Mouse (Mus musculus) kidney, embryonic 16.5 days (tissue): Measurements from ENCODE around the gene Themis3. TPM values are rescaled to one million over a fixed set of nuclear protein-coding genes. Genes with fewer than 3 reads are reported as not detected.

Source experiments
- ATAC-seq: fragments of 200-750 bp; cut with Nextera tagmentation; 2 replicates; pipeline ENCODE4 v1.8.0; 2017; ENCODE audit warnings: moderate TSS enrichment; ENCODE audit not compliant: low FRiP score, low TSS enrichment
- H3K27ac ChIP-seq: fragments of 300-500 bp; sonication (generic); 2 replicates; pipeline ENCODE4 v1.5.1; 2014; ENCODE audit warnings: low read length
- H3K27me3 ChIP-seq: fragments of 300-500 bp; sonication (generic); 2 replicates; pipeline ENCODE4 v1.6.1; 2014; ENCODE audit warnings: low read length, control low read depth, mixed read lengths; ENCODE audit not compliant: insufficient read depth
- H3K36me3 ChIP-seq: fragments of 300-500 bp; sonication (generic); 2 replicates; pipeline ENCODE4 v1.6.1; 2014; ENCODE audit warnings: low read length, control low read depth, mixed read lengths; ENCODE audit not compliant: insufficient read depth
- H3K4me1 ChIP-seq: fragments of 300-500 bp; sonication (generic); 2 replicates; pipeline ENCODE4 v1.6.1; 2014; ENCODE audit warnings: low read length, control low read depth, mixed read lengths; ENCODE audit not compliant: insufficient read depth
- H3K4me2 ChIP-seq: fragments of 300-500 bp; sonication (generic); replicated peaks from 2 replicates; pipeline ENCODE4 v1.6.1; 2014; ENCODE audit warnings: low read depth, low read length
- H3K4me3 ChIP-seq: fragments of 300-500 bp; sonication (generic); 2 replicates; pipeline ENCODE4 v1.5.1; 2014; ENCODE audit warnings: mild to moderate bottlenecking, low read length
- H3K9ac ChIP-seq: fragments of 300-500 bp; sonication (generic); replicated peaks from 2 replicates; pipeline ENCODE4 v1.6.1; 2014; ENCODE audit warnings: low read length
- H3K9me3 ChIP-seq: fragments of 300-500 bp; sonication (generic); 2 replicates; pipeline ENCODE4 v1.6.1; 2016; ENCODE audit warnings: low read length, control low read depth
- WGBS: fragments of 180-500 bp; shearing (Covaris S2); extraction: QIAGEN DNeasy Blood & Tissue Kit; methylation state at CpG from one replicate; pipeline ENCODE4 v1.1.7; 2014; 5-methylcytosine and 5-hydroxymethylcytosine counted together
- polyA plus RNA-seq: library from polyadenylated mRNA; unstranded; fragments of >200 nt; fragmentation: Nextera tagmentation; extraction: Ambion mirVana; gene quantifications from 2 replicates; pipeline ENCODE4 v1.2.1, GENCODE M21; 2015

Themis3 gene
- polyA plus RNA-seq, 1 experiment from 2014 or later: 0.10 TPM

DNA sequence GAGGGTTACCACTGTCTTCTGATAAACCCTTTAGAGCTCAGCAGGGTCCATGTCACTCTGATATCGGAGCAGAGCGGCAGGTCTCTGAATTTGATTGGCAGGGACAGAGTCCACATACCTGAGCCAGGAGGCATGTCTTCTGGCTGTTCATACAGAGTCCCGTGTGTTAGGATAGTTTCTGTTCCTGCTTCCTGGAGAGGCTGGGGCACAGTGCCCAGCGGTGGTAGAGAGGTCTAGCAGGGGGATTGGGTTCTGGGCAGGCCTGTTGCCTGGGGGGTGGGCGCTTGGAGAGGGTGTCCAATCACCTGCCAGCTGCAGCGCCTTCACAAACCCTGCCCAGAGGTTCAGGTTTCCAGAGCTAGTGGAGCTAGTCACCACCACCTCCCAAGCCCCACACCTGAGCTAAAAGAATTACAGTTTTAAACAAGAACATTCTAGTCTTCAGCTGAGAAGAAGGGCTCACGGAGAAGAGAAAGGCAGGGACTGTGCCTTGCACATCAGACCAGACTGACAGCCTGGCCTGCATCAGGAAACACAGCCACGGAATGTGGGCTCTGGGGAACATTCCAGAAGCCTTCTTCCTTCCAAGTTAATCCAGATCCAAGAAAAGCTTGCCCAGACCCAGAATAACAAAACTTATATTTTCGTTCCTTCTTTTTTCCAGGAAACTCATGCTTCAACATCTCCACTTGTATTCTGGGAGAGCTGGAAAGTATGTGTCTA is 3.9 kb downstream of the Themis3 start:
- no peaks in the 10 kb centered on the region for H3K9me3 ChIP-seq
- 55% methylated on average over 9 of the region's 9 CpGs for WGBS
- no peaks in the 10 kb centered on the region for H3K36me3 ChIP-seq
- H3K27ac ChIP-seq: no peak overlapping the region
- H3K27me3 ChIP-seq: no peaks in the 10 kb centered on the region
- H3K4me1 ChIP-seq: peaks cover 7% of the 10 kb centered on the region; the same call in 1 of the 2 replicates
- peak; percentile 90; the same call in 1 of the 2 replicates for ATAC-seq
- no peak overlapping the region for H3K9ac ChIP-seq
- H3K4me3 ChIP-seq: no peak overlapping the region
- peak overlapping the region; percentile 35 for H3K4me2 ChIP-seq

GRCm38 (mm10) chr17:66589864-66590263 is 4.6 kb downstream of the Themis3 start:
- peak overlapping the region; percentile 35 for H3K4me2 ChIP-seq
- no peaks in the 10 kb centered on the region for H3K36me3 ChIP-seq
- peaks cover 7% of the 10 kb centered on the region; the same call in 1 of the 2 replicates for H3K4me1 ChIP-seq
- H3K27ac ChIP-seq: no peak overlapping the region
- no peak for ATAC-seq
- H3K27me3 ChIP-seq: no peaks in the 10 kb centered on the region
- no peaks in the 10 kb centered on the region for H3K9me3 ChIP-seq
- no peak overlapping the region for H3K4me3 ChIP-seq
- 61% methylated on average over 8 of the region's 8 CpGs for WGBS
- H3K9ac ChIP-seq: no peak overlapping the region

DNA sequence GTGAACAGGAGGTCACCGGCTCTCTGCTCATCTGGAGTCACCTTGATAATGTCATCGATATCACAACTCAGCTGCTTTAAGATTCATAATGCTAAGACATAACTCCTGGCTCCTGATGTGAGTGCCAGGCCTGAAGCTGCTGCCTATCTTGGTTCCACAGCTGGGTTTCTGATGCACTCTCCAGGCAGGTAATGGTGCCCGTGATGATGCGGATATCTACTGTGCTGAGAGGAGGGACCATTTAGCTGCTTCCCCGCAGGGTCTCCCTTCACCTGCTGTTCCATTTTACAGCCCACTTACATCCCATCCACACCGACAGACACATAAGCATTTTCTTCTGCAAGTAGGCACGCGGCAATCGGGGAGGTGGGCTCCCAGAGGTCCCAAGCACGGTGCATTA is 7.7 kb downstream of the Themis3 start:
- ATAC-seq: no peak
- Histone ChIP-seq H3K27ac (no peak overlapping the region), H3K9me3 (0 out of 2 replicates have a peak, but pooled peaks cover 2% of the 10 kb centered on the region), H3K27me3 (no peaks in the 10 kb centered on the region), H3K4me3 (no peak overlapping the region), H3K9ac (no peak overlapping the region), H3K36me3 (no peaks in the 10 kb centered on the region), H3K4me2 (no peak overlapping the region), H3K4me1 (peaks cover 7% of the 10 kb centered on the region; the same call in 1 of the 2 replicates)
- WGBS: 92% methylated on average over 10 of the region's 10 CpGs

DNA sequence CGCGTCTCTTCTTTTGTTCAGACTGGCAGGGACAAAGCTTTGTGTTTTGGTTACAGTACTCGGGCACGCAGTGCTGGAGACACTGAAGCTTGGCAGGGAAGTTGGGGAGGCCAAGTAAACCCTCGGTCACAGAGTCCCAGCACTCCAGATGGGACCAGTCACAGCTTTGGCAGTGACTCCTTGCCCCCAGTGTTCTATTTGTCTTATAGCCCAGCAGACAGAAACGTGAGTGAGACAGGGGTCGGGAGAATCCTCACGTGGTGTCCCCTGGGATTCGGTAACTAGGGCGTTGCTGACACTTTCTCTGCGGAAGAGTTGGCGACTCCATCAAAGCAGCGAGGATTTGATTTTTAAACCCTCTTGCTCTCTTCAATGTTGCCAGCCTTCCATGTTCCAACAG is 8.3 kb downstream of the Themis3 start:
- ATAC-seq: no peak
- Histone ChIP-seq H3K4me1 (peaks cover 7% of the 10 kb centered on the region; the same call in 1 of the 2 replicates), H3K9ac (no peak overlapping the region), H3K9me3 (0 out of 2 replicates have a peak, but pooled peaks cover 2% of the 10 kb centered on the region), H3K27me3 (no peaks in the 10 kb centered on the region), H3K27ac (no peak overlapping the region), H3K4me2 (no peak overlapping the region), H3K4me3 (no peak overlapping the region), H3K36me3 (no peaks in the 10 kb centered on the region)
- 58% methylated on average over 13 of the region's 13 CpGs for WGBS

DNA sequence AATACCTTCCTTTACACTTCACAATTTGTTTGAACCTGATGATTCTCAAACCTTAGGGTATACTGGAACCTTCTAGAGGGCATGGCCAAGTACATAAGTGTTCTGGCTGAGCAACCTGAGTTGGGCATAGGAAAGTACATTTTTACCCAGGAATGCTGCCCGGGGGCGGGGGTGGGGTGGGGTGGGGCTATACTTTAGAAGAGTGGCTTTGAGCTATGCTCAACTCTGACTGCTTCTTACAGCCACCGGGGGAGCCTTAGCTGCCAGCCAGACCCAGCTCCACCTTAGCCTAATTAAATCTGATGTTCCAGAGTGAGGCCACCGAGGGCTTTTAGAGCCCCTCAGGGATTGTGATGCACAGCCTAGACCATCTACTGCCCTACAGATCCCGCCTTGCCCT is 13.4 kb downstream of the Themis3 start:
- Histone ChIP-seq H3K4me3 (no peak overlapping the region), H3K27me3 (no peaks in the 10 kb centered on the region), H3K4me1 (no peaks in the 10 kb centered on the region), H3K9me3 (0 out of 2 replicates have a peak, but pooled peaks cover 2% of the 10 kb centered on the region), H3K27ac (no peak overlapping the region), H3K4me2 (no peak overlapping the region), H3K9ac (no peak overlapping the region), H3K36me3 (no peaks in the 10 kb centered on the region)
- 68% methylated on average over 5 of the region's 5 CpGs for WGBS
- ATAC-seq: no peak

GRCm38 (mm10) chr17:66578007-66578406 is 16.4 kb downstream of the Themis3 start:
- H3K4me3 ChIP-seq: no peak overlapping the region
- peak; percentile 46; the same call in 1 of the 2 replicates for ATAC-seq
- no peaks in the 10 kb centered on the region for H3K27me3 ChIP-seq
- 15% methylated on average over 6 of the region's 6 CpGs for WGBS
- no peaks in the 10 kb centered on the region for H3K4me1 ChIP-seq
- H3K27ac ChIP-seq: no peak overlapping the region
- H3K9me3 ChIP-seq: 0 out of 2 replicates have a peak, but pooled peaks cover 2% of the 10 kb centered on the region
- H3K4me2 ChIP-seq: no peak overlapping the region
- H3K9ac ChIP-seq: no peak overlapping the region
- no peaks in the 10 kb centered on the region for H3K36me3 ChIP-seq

DNA sequence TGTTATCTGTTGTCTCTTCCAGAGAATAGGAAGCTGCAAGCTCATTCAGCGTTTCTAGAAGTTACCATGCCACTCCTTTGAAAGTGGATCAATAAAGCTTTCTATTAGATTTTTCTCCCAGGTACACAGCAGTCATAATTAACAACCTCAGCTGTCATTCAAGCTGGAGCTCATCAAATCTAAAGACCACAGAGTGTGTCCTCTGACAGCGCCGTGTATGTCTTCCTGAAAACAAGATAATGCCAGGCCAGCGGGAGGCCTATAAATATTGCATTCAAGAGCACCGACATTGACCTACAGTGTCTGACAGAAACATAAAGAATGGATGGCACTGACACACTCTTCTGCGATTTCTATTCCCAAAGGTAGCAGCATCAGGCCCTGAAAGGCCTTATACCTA is 16.9 kb downstream of the Themis3 start:
- no peak overlapping the region for H3K9ac ChIP-seq
- no peak overlapping the region for H3K4me2 ChIP-seq
- no peak overlapping the region for H3K27ac ChIP-seq
- no peak overlapping the region for H3K4me3 ChIP-seq
- H3K36me3 ChIP-seq: no peaks in the 10 kb centered on the region
- no peaks in the 10 kb centered on the region for H3K4me1 ChIP-seq
- H3K27me3 ChIP-seq: no peaks in the 10 kb centered on the region
- H3K9me3 ChIP-seq: 0 out of 2 replicates have a peak, but pooled peaks cover 2% of the 10 kb centered on the region
- no peak for ATAC-seq
- WGBS: 74% methylated on average over 6 of the region's 6 CpGs

GRCm38 (mm10) chr17:66572677-66573060 is 21.8 kb downstream of the Themis3 start:
- no peak overlapping the region for H3K9ac ChIP-seq
- H3K4me2 ChIP-seq: no peak overlapping the region
- ATAC-seq: no peak
- H3K9me3 ChIP-seq: no peaks in the 10 kb centered on the region
- no peaks in the 10 kb centered on the region for H3K27me3 ChIP-seq
- no peaks in the 10 kb centered on the region for H3K36me3 ChIP-seq
- H3K27ac ChIP-seq: no peak overlapping the region
- no peaks in the 10 kb centered on the region for H3K4me1 ChIP-seq
- WGBS: 72% methylated on average over 4 of the region's 4 CpGs
- H3K4me3 ChIP-seq: no peak overlapping the region

- Histone ChIP-seq H3K27me3 (no peaks in the 10 kb centered on the region), H3K27ac (no peak overlapping the region), H3K36me3 (no peaks in the 10 kb centered on the region), H3K4me2 (no peak overlapping the region), H3K4me3 (no peak overlapping the region), H3K9me3 (no peaks in the 10 kb centered on the region), H3K9ac (no peak overlapping the region), H3K4me1 (no peaks in the 10 kb centered on the region)
- no peak for ATAC-seq
- 69% methylated on average over 11 of the region's 11 CpGs for WGBS
Measured at GRCm38 (mm10) chr17:66571860-66572676, 22.4 kb downstream of the Themis3 start.

GRCm38 (mm10) chr17:66564213-66564612 is 30.2 kb downstream of the Themis3 start:
- 29% methylated on average over 7 of the region's 7 CpGs for WGBS
- Histone ChIP-seq H3K4me1 (peaks cover 6% of the 10 kb centered on the region; the same call in 1 of the 2 replicates), H3K4me2 (no peak overlapping the region), H3K36me3 (no peaks in the 10 kb centered on the region), H3K9ac (no peak overlapping the region), H3K9me3 (no peaks in the 10 kb centered on the region), H3K27me3 (no peaks in the 10 kb centered on the region), H3K4me3 (no peak overlapping the region), H3K27ac (peak overlapping the region; percentile 16)
- peak; percentile 90 for ATAC-seq
